Mouse (Mus musculus) limb, embryonic 13.5 days (tissue): ENCODE measurements around the gene Gstm1. TPM values are rescaled to one million over a fixed set of nuclear protein-coding genes. Genes with fewer than 3 reads are reported as not detected.
"Not testable (repeated sequence)": the region's sequence is repeated elsewhere in the genome, so short reads cannot be mapped to it uniquely, and the experiment has no call there.

Source experiments
- ATAC-seq: fragments of 200-750 bp; cut with Nextera tagmentation; 2 replicates; pipeline ENCODE4 v1.8.0; 2017; ENCODE audit warnings: low read depth, moderate number of reproducible peaks, moderate TSS enrichment; ENCODE audit not compliant: low FRiP score
- H3K27ac ChIP-seq: fragments of 300-500 bp; sonication (generic); 2 replicates; pipeline ENCODE4 v1.5.1; 2015; ENCODE audit warnings: inconsistent platforms, mild to moderate bottlenecking, moderate library complexity
- H3K27me3 ChIP-seq: fragments of 300-500 bp; sonication (generic); 2 replicates; pipeline ENCODE4 v1.6.1; 2015; ENCODE audit warnings: mild to moderate bottlenecking, inconsistent platforms
- H3K36me3 ChIP-seq: fragments of 300-500 bp; sonication (generic); 2 replicates; pipeline ENCODE4 v1.6.1; 2015; ENCODE audit warnings: inconsistent platforms, mild to moderate bottlenecking, moderate library complexity
- H3K4me1 ChIP-seq: fragments of 300-500 bp; sonication (generic); 2 replicates; pipeline ENCODE4 v1.6.1; 2015; ENCODE audit warnings: inconsistent platforms
- H3K4me2 ChIP-seq: fragments of 300-500 bp; sonication (generic); replicated peaks from 2 replicates; pipeline ENCODE4 v1.6.1; 2015; ENCODE audit warnings: inconsistent platforms, mild to moderate bottlenecking, moderate library complexity
- H3K4me3 ChIP-seq: fragments of 300-500 bp; sonication (generic); 2 replicates; pipeline ENCODE4 v1.5.1; 2015; ENCODE audit warnings: moderate library complexity, mild to moderate bottlenecking, inconsistent platforms
- H3K9ac ChIP-seq: fragments of 300-500 bp; sonication (generic); 2 replicates; pipeline ENCODE4 v1.6.1; 2015; ENCODE audit warnings: mild to moderate bottlenecking, inconsistent platforms
- H3K9me3 ChIP-seq: fragments of 300-500 bp; sonication (generic); 2 replicates; pipeline ENCODE4 v1.6.1; 2016; ENCODE audit warnings: inconsistent platforms
- WGBS: fragments of 180-500 bp; shearing (Covaris S2); methylation state at CpG from one replicate; pipeline ENCODE4 v1.1.7; 2015; 5-methylcytosine and 5-hydroxymethylcytosine counted together
- polyA plus RNA-seq: library from polyadenylated mRNA; unstranded; fragments of >200 nt; fragmentation: Nextera tagmentation; extraction: Ambion mirVana; gene quantifications from 2 replicates; pipeline ENCODE4 v1.2.1, GENCODE M21; 2015

Gene Gstm1
- polyA plus RNA-seq, 1 experiment from 2014 or later: 42.7 TPM

- 85% methylated on average over 4 of the region's 4 CpGs for WGBS
- H3K4me1 ChIP-seq: peaks cover 11% of the 10 kb centered on the region
- no peaks in the 10 kb centered on the region for H3K36me3 ChIP-seq
- H3K4me2 ChIP-seq: no peak overlapping the region
- no peak overlapping the region for H3K27ac ChIP-seq
- H3K27me3 ChIP-seq: no peaks in the 10 kb centered on the region
- H3K4me3 ChIP-seq: no peak overlapping the region
- ATAC-seq: no peak
- no peaks in the 10 kb centered on the region for H3K9me3 ChIP-seq
- H3K9ac ChIP-seq: no peak overlapping the region
These were observed 4.4 kb downstream of the Gstm1 start for GRCm38 (mm10) chr3:108013331-108013871.

- H3K4me1 ChIP-seq: peaks cover under 1% of the 10 kb centered on the region; the same call in 1 of the 2 replicates
- no peak overlapping the region for H3K4me2 ChIP-seq
- ATAC-seq: no peak
- no peak overlapping the region for H3K4me3 ChIP-seq
- no peak overlapping the region for H3K27ac ChIP-seq
- no peaks in the 10 kb centered on the region for H3K36me3 ChIP-seq
- H3K9ac ChIP-seq: no peak overlapping the region
- no peaks in the 10 kb centered on the region for H3K27me3 ChIP-seq
- 77% methylated on average over 3 of the region's 3 CpGs for WGBS
- no peaks in the 10 kb centered on the region for H3K9me3 ChIP-seq
These were observed 6.2 kb downstream of the Gstm1 start for GRCm38 (mm10) chr3:108011558-108011957.

GRCm38 (mm10) chr3:108010286-108010685 lies 7.5 kb downstream of the Gstm1 start:
- ATAC-seq: no peak
- Histone ChIP-seq H3K4me1 (no peaks in the 10 kb centered on the region), H3K27ac (no peak overlapping the region), H3K4me2 (no peak overlapping the region), H3K27me3 (no peaks in the 10 kb centered on the region), H3K36me3 (no peaks in the 10 kb centered on the region), H3K9ac (no peak overlapping the region), H3K9me3 (no peaks in the 10 kb centered on the region), H3K4me3 (no peak overlapping the region)
- WGBS: 63% methylated on average over 2 of the region's 2 CpGs

GRCm38 (mm10) chr3:108002021-108002420 lies 15.8 kb downstream of the Gstm1 start:
- Histone ChIP-seq H3K9me3 (no peaks in the 10 kb centered on the region), H3K4me3 (no peak overlapping the region), H3K36me3 (no peaks in the 10 kb centered on the region), H3K4me1 (peaks cover 2% of the 10 kb centered on the region; the same call in 1 of the 2 replicates), H3K9ac (no peak overlapping the region), H3K27me3 (no peaks in the 10 kb centered on the region), H3K4me2 (no peak overlapping the region), H3K27ac (no peak overlapping the region)
- 83% methylated on average over 8 of the region's 8 CpGs for WGBS
- no peak for ATAC-seq

GRCm38 (mm10) chr3:107999491-107999890 lies 18.3 kb downstream of the Gstm1 start:
- Histone ChIP-seq H3K27me3 (no peaks in the 10 kb centered on the region), H3K4me3 (no peak overlapping the region), H3K4me2 (no peak overlapping the region), H3K4me1 (peaks cover 3% of the 10 kb centered on the region; the same call in 1 of the 2 replicates), H3K36me3 (no peaks in the 10 kb centered on the region), H3K27ac (no peak overlapping the region), H3K9ac (no peak overlapping the region), H3K9me3 (0 out of 2 replicates have a peak, but pooled peaks cover under 1% of the 10 kb centered on the region)
- ATAC-seq: no peak
- 84% methylated on average over 3 of the region's 3 CpGs for WGBS

- no peak overlapping the region for H3K27ac ChIP-seq
- no peaks in the 10 kb centered on the region for H3K27me3 ChIP-seq
- peaks cover 3% of the 10 kb centered on the region; the same call in 1 of the 2 replicates for H3K4me1 ChIP-seq
- no peak overlapping the region for H3K4me2 ChIP-seq
- no peak overlapping the region for H3K9ac ChIP-seq
- H3K36me3 ChIP-seq: no peaks in the 10 kb centered on the region
- H3K9me3 ChIP-seq: peaks cover 6% of the 10 kb centered on the region; the same call in 1 of the 2 replicates
- no peak overlapping the region for H3K4me3 ChIP-seq
- WGBS: 87% methylated on average over 3 of the region's 3 CpGs
- no peak for ATAC-seq
These were observed 19.2 kb downstream of the Gstm1 start for GRCm38 (mm10) chr3:107998591-107998990.

- Histone ChIP-seq H3K4me3 (no peak overlapping the region), H3K9me3 (peaks cover 6% of the 10 kb centered on the region; the same call in 1 of the 2 replicates), H3K4me1 (peaks cover 3% of the 10 kb centered on the region; the same call in 1 of the 2 replicates), H3K27ac (no peak overlapping the region), H3K36me3 (no peaks in the 10 kb centered on the region), H3K27me3 (no peaks in the 10 kb centered on the region), H3K9ac (no peak overlapping the region), H3K4me2 (no peak overlapping the region)
- WGBS: 77% methylated on average over 4 of the region's 4 CpGs
- no peak for ATAC-seq
These were observed 21.2 kb downstream of the Gstm1 start for GRCm38 (mm10) chr3:107996576-107996975.

- not testable (repeated sequence) for H3K4me1 ChIP-seq, H3K36me3 ChIP-seq, H3K4me3 ChIP-seq, ATAC-seq, H3K9ac ChIP-seq, H3K27ac ChIP-seq, H3K4me2 ChIP-seq, H3K9me3 ChIP-seq, H3K27me3 ChIP-seq
- WGBS: 74% methylated on average over 2 of the region's 2 CpGs
These were observed 21.8 kb downstream of the Gstm1 start for GRCm38 (mm10) chr3:107995974-107996373.

- ATAC-seq: peak; percentile 82
These were observed 31.7 kb downstream of the Gstm1 start, which contains the start of gene Gstm2 for GRCm38 (mm10) chr3:107986041-107986562. Gstm2 (minus strand) TSS chr3:107986453.

GRCm38 (mm10) chr3:107985141-107985540 lies 32.6 kb downstream of the Gstm1 start:
- H3K36me3 ChIP-seq, H3K27me3 ChIP-seq, H3K9ac ChIP-seq, ATAC-seq, H3K27ac ChIP-seq, H3K4me2 ChIP-seq, H3K4me1 ChIP-seq, H3K9me3 ChIP-seq, H3K4me3 ChIP-seq: not testable (repeated sequence)
- WGBS: 98% methylated on average over 2 of the region's 2 CpGs

More at GRCm38 (mm10) chr3:107986041-107986562, 31.7 kb downstream of the Gstm1 start, which contains the start of gene Gstm2:
- H3K36me3 ChIP-seq: no peaks in the 10 kb centered on the region
- H3K4me3 ChIP-seq: peak within 1 kb of the TSS; percentile 29
- no peak within 1 kb of the TSS for H3K27ac ChIP-seq
- H3K9me3 ChIP-seq: no peaks in the 10 kb centered on the region
- 0 out of 2 replicates have a peak within 1 kb of the TSS, but pooled peaks have one; percentile 43 for H3K9ac ChIP-seq
- no peaks in the 10 kb centered on the region for H3K27me3 ChIP-seq
- peak within 1 kb of the TSS; percentile 54 for H3K4me2 ChIP-seq
- H3K4me1 ChIP-seq: peaks cover 10% of the 10 kb centered on the region
- WGBS: 46% methylated on average over 8 of the region's 8 CpGs

GRCm38 (mm10) chr3:107984471-107984870 lies 33.3 kb downstream of the Gstm1 start:
- Histone ChIP-seq H3K9ac (no peak overlapping the region), H3K4me2 (no peak overlapping the region), H3K27me3 (no peaks in the 10 kb centered on the region), H3K4me3 (no peak overlapping the region), H3K4me1 (peaks cover 10% of the 10 kb centered on the region), H3K9me3 (no peaks in the 10 kb centered on the region), H3K36me3 (no peaks in the 10 kb centered on the region), H3K27ac (no peak overlapping the region)
- ATAC-seq: no peak
- 84% methylated on average over 5 of the region's 5 CpGs for WGBS

- Histone ChIP-seq H3K4me3 (no peak overlapping the region), H3K4me1 (peaks cover 10% of the 10 kb centered on the region), H3K9me3 (no peaks in the 10 kb centered on the region), H3K27ac (no peak overlapping the region), H3K9ac (no peak overlapping the region), H3K36me3 (no peaks in the 10 kb centered on the region), H3K27me3 (no peaks in the 10 kb centered on the region), H3K4me2 (no peak overlapping the region)
- 70% methylated on average over 3 of the region's 3 CpGs for WGBS
- ATAC-seq: no peak
These were observed 34.0 kb downstream of the Gstm1 start for GRCm38 (mm10) chr3:107983771-107984170.

GRCm38 (mm10) chr3:107982726-107983125 lies 35.0 kb downstream of the Gstm1 start:
- H3K27me3 ChIP-seq: no peaks in the 10 kb centered on the region
- ATAC-seq: no peak
- H3K27ac ChIP-seq: no peak overlapping the region
- peaks cover 10% of the 10 kb centered on the region for H3K4me1 ChIP-seq
- H3K36me3 ChIP-seq: no peaks in the 10 kb centered on the region
- H3K9ac ChIP-seq: no peak overlapping the region
- no peak overlapping the region for H3K4me2 ChIP-seq
- H3K9me3 ChIP-seq: no peaks in the 10 kb centered on the region
- H3K4me3 ChIP-seq: no peak overlapping the region
- WGBS: 88% methylated on average over 6 of the region's 6 CpGs
